Mouse (Mus musculus) CH12.LX (cell line): ENCODE results near the gene Tdo2.
A peak's percentile ranks its signal among the peaks of the same experiment; 100 is the strongest.

ENCODE experiments used
- CTCF ChIP-seq, 2 experiments: IDR thresholded peaks in 1 of 2; conservative IDR thresholded peaks in 1 of 2; 2 replicates each; pipeline ENCODE4 v1.5.1; 2011 to 2012; ENCODE audit warnings: low read depth in 2 of 2, low read length in 2 of 2, improper control_type of control experiment in 1 of 2, inconsistent platforms in 1 of 2, mild to moderate bottlenecking in 1 of 2, moderate library complexity in 1 of 2
- EP300 ChIP-seq: IDR thresholded peaks from 2 replicates; pipeline ENCODE4 v1.6.1; 2011; ENCODE audit warnings: low read length, improper control_type of control experiment
- ETS1 ChIP-seq: conservative IDR thresholded peaks from 2 replicates; pipeline ENCODE4 v1.6.1; 2012; ENCODE audit warnings: low read depth, mild to moderate bottlenecking, inconsistent platforms, low read length, improper control_type of control experiment, moderate library complexity
- IRF4 ChIP-seq: IDR thresholded peaks from 2 replicates; pipeline ENCODE4 v1.6.1; 2014; ENCODE audit warnings: low read depth, mild to moderate bottlenecking, inconsistent platforms, low read length, improper control_type of control experiment
- MXI1 ChIP-seq: IDR thresholded peaks from 2 replicates; pipeline ENCODE4 v1.6.1; 2011; ENCODE audit warnings: mild to moderate bottlenecking, low read depth, low read length, improper control_type of control experiment
- POLR2A ChIP-seq: IDR thresholded peaks from 2 replicates; pipeline ENCODE4 v1.6.1; 2011; ENCODE audit warnings: low read depth, mild to moderate bottlenecking, improper control_type of control experiment, low read length
- POLR2AphosphoS2 ChIP-seq: IDR thresholded peaks from 2 replicates; pipeline ENCODE4 v1.6.1; 2011; ENCODE audit warnings: low read depth, low read length, improper control_type of control experiment
- RCOR1 ChIP-seq: conservative IDR thresholded peaks from 2 replicates; pipeline ENCODE4 v1.6.1; 2012; ENCODE audit warnings: low read depth, mild to moderate bottlenecking, inconsistent platforms, low read length, improper control_type of control experiment
- SMC3 ChIP-seq: IDR thresholded peaks from 2 replicates; pipeline ENCODE4 v1.6.1; 2011; ENCODE audit warnings: low read depth, low read length, improper control_type of control experiment
- TCF12 ChIP-seq: IDR thresholded peaks from 2 replicates; pipeline ENCODE4 v1.6.1; 2014; ENCODE audit warnings: low read depth, mild to moderate bottlenecking, inconsistent platforms, low read length, improper control_type of control experiment
- UBTF ChIP-seq: IDR thresholded peaks from 2 replicates; pipeline ENCODE4 v1.6.1; 2012; ENCODE audit warnings: low read depth, mild to moderate bottlenecking, inconsistent platforms, low read length, improper control_type of control experiment, moderate library complexity
- ZNF384 ChIP-seq: IDR thresholded peaks from 2 replicates; pipeline ENCODE4 v1.6.1; 2012; ENCODE audit warnings: low read depth, low read length, improper control_type of control experiment, inconsistent platforms

DNA sequence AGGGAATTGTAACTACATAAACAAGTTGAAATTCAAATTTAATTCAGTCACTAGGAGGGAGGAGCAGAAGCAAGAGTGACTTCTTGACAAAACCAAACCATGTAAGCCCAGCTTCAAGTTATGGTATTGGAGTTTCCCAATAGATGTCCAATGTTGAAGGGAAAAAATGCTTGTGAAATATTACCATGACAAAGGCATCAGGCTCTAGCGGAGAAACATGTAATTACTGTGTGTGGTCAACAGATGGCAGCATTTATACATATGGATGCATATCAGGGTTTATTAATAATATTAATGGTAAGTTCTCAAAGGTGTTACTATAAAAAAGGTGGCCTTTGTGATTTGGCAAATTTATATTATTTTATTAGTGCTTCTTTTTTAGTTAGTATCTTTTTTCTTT lies 20.0 kb upstream of the Tdo2 start:
- no peak for TF ChIP-seq RCOR1
- TF ChIP-seq POLR2A: no peak
- TF ChIP-seq TCF12: no peak
- peak; percentile 51 to 74; a peak in 3 of 4 replicates for TF ChIP-seq CTCF (conservative IDR thresholded peaks at IDR 0.05 in 1 of 2, IDR thresholded peaks at IDR 0.05 in 1 of 2; ENCODE audit: low read depth in 2 of 2, low read length in 2 of 2)
- no peak for TF ChIP-seq UBTF
- no peak for TF ChIP-seq EP300
- TF ChIP-seq SMC3: peak; percentile 44
- no peak for TF ChIP-seq MXI1
- no peak for TF ChIP-seq ZNF384
- no peak for TF ChIP-seq ETS1
- no peak for TF ChIP-seq IRF4
- no peak for TF ChIP-seq POLR2AphosphoS2
